Mouse (Mus musculus): ENCODE results near the gene Gdpgp1.

GRCm38 (mm10) chr7:80195146-80195545 is 37.5 kb upstream of the Gdpgp1 start:
- no peak for TF ChIP-seq CTCF (IDR thresholded peaks at IDR 0.05; ENCODE audit: low read depth, low read length)
- no peak for TF ChIP-seq POLR2A (IDR thresholded peaks at IDR 0.05; ENCODE audit: insufficient read depth, low read length)
